Mouse (Mus musculus) embryonic facial prominence, embryonic 11.5 days (tissue): ENCODE measurements at regions not wholly inside any gene's neighbourhood (a gene's known extent, or its start where the extent isn't known, plus 50 kb on each side); places are given as distances from the start of the nearest gene placed in this dataset.

Experiments
- ATAC-seq: fragments of 200-750 bp; cut with Nextera tagmentation; replicated peaks from 2 replicates; pipeline ENCODE4 v1.8.0; 2017; ENCODE audit warnings: low read depth; ENCODE audit not compliant: insufficient number of reproducible peaks, low FRiP score, low TSS enrichment
- DNase-seq: peaks from one replicate; pipeline ENCODE4 v3.0.0-alpha.2; 2015; ENCODE audit warnings: low spot score
- H3K27ac ChIP-seq: fragments of 300-500 bp; sonication (generic); replicated peaks from 2 replicates; pipeline ENCODE4 v1.5.1; 2014; ENCODE audit warnings: mild to moderate bottlenecking, low read depth, low read length, control low read depth
- H3K27me3 ChIP-seq: fragments of 300-500 bp; sonication (generic); 2 replicates; pipeline ENCODE4 v1.6.1; 2014; ENCODE audit warnings: mild to moderate bottlenecking, low read length, moderate library complexity, mixed read lengths; ENCODE audit not compliant: control insufficient read depth, insufficient read depth
- H3K36me3 ChIP-seq: fragments of 300-500 bp; sonication (generic); replicated peaks from 2 replicates; pipeline ENCODE4 v1.6.1; 2014; ENCODE audit warnings: low read depth, mild to moderate bottlenecking, low read length, moderate library complexity, mixed read lengths; ENCODE audit not compliant: control insufficient read depth, insufficient read depth
- H3K4me1 ChIP-seq: fragments of 300-500 bp; sonication (generic); 2 replicates; pipeline ENCODE4 v1.6.1; 2014; ENCODE audit warnings: low read length, mixed read lengths; ENCODE audit not compliant: control insufficient read depth, insufficient read depth
- H3K4me2 ChIP-seq: fragments of 300-500 bp; sonication (generic); 2 replicates; pipeline ENCODE4 v1.6.1; 2014; ENCODE audit warnings: low read depth, mild to moderate bottlenecking, control low read depth, low read length, moderate library complexity
- H3K4me3 ChIP-seq: fragments of 300-500 bp; sonication (generic); 2 replicates; pipeline ENCODE4 v1.5.1; 2014; ENCODE audit warnings: low read depth, low read length, control low read depth
- H3K9ac ChIP-seq: fragments of 300-500 bp; sonication (generic); replicated peaks from 2 replicates; pipeline ENCODE4 v1.6.1; 2014; ENCODE audit warnings: mild to moderate bottlenecking, control low read depth, low read length
- H3K9me3 ChIP-seq: fragments of 300-500 bp; sonication (generic); replicated peaks from 2 replicates; pipeline ENCODE4 v1.6.1; 2016; ENCODE audit warnings: mild to moderate bottlenecking, low read length, inconsistent platforms, mixed read lengths; ENCODE audit not compliant: control insufficient read depth
- WGBS: fragments of 180-500 bp; shearing (Covaris S2); extraction: QIAGEN DNeasy Blood & Tissue Kit; methylation state at CpG from one replicate; pipeline ENCODE4 v1.1.7; 2014; 5-methylcytosine and 5-hydroxymethylcytosine counted together

DNA sequence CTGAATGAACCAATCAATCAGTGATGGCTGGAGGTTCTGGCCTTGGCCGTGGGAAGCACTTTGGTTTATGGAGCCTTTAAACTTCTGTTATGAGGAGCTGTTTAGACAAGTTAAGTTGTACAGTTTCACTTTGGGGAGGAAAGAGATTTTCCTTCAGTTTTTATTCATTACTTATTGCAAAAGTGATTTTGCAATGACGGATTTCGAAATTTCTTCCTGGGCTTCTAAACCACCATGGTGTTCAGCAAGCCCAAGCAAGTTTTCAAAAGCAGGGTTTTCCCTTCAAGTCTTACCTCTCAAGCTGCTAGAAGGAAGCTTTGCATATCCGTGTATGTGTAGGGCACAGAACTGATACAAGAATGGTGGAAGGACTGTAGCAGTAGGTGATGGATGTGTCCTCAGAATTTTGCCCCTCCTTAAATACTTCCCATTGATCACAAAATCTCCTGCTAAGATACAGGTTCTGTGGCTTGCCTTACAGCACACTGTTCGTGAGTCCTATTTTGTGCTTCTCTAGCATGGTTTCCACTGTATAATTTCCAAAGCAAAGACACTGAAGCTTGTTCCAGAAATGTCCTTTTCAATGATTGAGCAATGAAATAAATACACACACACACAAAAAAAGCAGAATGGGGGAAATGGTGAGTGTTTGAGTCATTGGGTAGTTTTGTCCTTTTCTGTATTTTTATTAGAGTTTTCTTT lies 448.6 kb upstream of the Btbd3 start:
- Histone ChIP-seq H3K4me1 (no peaks in the 10 kb centered on the region), H3K4me2 (no peak overlapping the region), H3K36me3 (no peaks in the 10 kb centered on the region), H3K9ac (no peak overlapping the region), H3K27ac (no peak overlapping the region), H3K9me3 (no peaks in the 10 kb centered on the region), H3K4me3 (no peak overlapping the region), H3K27me3 (no peaks in the 10 kb centered on the region)
- ATAC-seq (no peak), DNase-seq (no peak)
- WGBS: 78% methylated on average over 5 of the region's 5 CpGs

DNA sequence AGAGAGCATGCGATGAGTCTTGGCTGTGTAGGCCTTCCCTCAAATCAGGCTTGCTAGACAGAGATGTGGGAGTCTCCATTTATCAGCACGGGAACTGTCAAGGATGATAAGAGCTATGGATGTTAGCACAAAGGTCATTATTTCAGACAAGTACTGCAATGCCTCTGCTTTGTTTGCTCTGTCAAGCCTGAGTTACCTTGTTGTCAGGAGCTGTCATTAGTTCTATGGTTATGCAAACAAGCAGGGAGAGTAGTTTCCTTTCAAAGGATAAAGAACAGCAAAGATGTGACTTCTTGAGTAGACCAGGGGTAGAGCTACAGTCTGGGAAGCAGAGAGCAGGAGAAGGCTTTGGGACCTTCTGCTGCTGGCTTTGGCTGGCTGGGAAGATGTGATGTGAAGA lies 461.5 kb upstream of the Btbd3 start:
- no peak for ATAC-seq
- Histone ChIP-seq H3K4me3 (no peak overlapping the region), H3K9me3 (no peaks in the 10 kb centered on the region), H3K4me1 (no peaks in the 10 kb centered on the region), H3K4me2 (no peak overlapping the region), H3K27ac (no peak overlapping the region), H3K27me3 (no peaks in the 10 kb centered on the region), H3K36me3 (no peaks in the 10 kb centered on the region), H3K9ac (no peak overlapping the region)
- DNase-seq: no peak
- WGBS: 61% methylated on average over 2 of the region's 2 CpGs

DNA sequence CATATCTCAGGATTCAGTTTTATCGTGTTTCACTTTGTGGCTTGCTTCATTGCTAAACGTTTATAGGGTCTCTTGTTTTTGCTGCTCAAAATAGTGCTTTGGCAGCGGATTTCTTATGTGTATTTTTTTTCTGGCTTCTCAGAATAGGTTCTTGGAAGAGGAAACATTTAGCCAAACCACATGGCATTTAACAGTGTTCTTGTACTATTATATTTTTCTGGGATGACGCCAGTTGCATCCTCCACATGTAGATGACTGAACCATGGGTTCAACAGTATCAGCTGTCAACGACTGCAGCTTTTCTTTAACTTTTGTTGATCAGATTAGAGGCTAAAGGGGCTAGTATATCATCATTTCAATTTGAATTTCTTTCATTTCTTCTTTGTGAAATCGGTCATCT lies 472.3 kb upstream of the Btbd3 start:
- DNase-seq (no peak), ATAC-seq (no peak)
- no peak overlapping the region for H3K4me3 ChIP-seq
- 86% methylated on average over 6 of the region's 6 CpGs for WGBS
- no peaks in the 10 kb centered on the region for H3K27me3 ChIP-seq
- no peak overlapping the region for H3K4me2 ChIP-seq
- no peaks in the 10 kb centered on the region for H3K36me3 ChIP-seq
- H3K4me1 ChIP-seq: no peaks in the 10 kb centered on the region
- H3K9ac ChIP-seq: no peak overlapping the region
- no peak overlapping the region for H3K27ac ChIP-seq
- H3K9me3 ChIP-seq: no peaks in the 10 kb centered on the region

DNA sequence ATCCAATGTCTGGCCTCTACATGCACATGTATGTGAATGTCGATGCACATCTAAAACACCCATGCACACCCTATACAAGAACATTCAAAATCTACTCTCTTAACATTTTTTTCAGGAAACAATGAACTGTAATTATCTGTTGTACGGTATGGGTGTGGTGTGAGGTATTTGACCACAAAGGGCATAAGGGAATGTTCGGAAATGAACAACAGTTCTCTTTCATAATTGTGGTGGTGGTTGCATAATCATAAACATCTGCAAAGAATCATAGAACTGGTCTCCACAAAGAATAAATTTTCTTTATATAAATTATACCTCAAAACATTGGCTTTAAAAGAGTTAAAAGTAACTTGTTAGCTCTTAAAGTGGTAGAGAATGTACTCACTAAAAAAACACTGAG lies 478.9 kb upstream of the Btbd3 start:
- no peak for ATAC-seq
- 71% methylated on average over 3 of the region's 3 CpGs for WGBS
- DNase-seq: no peak
- Histone ChIP-seq H3K9me3 (no peaks in the 10 kb centered on the region), H3K36me3 (no peaks in the 10 kb centered on the region), H3K27me3 (no peaks in the 10 kb centered on the region), H3K9ac (no peak overlapping the region), H3K4me2 (no peak overlapping the region), H3K4me1 (no peaks in the 10 kb centered on the region), H3K4me3 (no peak overlapping the region), H3K27ac (no peak overlapping the region)

DNA sequence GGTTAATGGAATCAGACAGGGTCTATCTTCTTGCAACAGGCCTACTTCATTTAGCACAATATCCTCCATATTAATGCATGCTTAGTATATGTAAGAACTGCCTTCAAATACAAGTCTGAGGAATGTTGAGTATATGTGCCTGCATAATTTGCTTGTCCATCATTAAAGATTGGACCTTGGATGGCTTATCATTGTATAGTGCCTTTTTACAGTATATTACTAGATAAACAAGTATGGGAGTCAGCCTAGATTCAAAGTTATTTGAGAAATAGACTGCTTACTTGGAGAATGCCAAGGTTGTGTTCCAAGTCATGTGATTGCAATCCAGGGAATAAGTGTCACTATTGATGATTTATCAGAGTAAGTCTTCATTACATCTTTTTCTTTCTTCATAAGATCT lies 491.6 kb upstream of the Btbd3 start:
- no peak for DNase-seq
- no peak overlapping the region for H3K27ac ChIP-seq
- no peak overlapping the region for H3K4me3 ChIP-seq
- H3K4me1 ChIP-seq: no peaks in the 10 kb centered on the region
- no peaks in the 10 kb centered on the region for H3K9me3 ChIP-seq
- no peak overlapping the region for H3K9ac ChIP-seq
- no peaks in the 10 kb centered on the region for H3K27me3 ChIP-seq
- ATAC-seq: no peak
- no peak overlapping the region for H3K4me2 ChIP-seq
- H3K36me3 ChIP-seq: no peaks in the 10 kb centered on the region

DNA sequence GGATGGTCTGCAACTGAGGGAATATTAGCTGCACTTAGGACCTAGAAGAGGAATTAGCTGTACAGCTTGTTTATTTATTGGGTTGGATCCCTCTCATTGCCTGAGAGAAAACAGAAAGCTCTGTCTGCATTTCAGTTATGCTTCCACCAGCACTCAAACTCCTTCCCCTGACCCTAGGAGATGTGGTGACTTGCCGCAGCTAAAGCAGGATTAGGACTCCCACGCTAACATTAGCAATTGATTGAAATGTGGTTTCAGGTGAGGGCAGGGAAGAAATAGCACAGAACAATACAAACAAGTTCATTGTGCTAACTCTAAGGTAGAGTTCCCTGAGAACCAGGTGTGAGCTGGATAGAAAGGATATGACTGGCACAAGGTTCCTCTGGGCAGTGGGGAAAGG lies 496.9 kb upstream of the Btbd3 start:
- H3K27me3 ChIP-seq: no peaks in the 10 kb centered on the region
- H3K9me3 ChIP-seq: no peaks in the 10 kb centered on the region
- no peak overlapping the region for H3K4me3 ChIP-seq
- ATAC-seq (no peak), DNase-seq (no peak)
- no peaks in the 10 kb centered on the region for H3K4me1 ChIP-seq
- 69% methylated on average over 2 of the region's 2 CpGs for WGBS
- no peak overlapping the region for H3K4me2 ChIP-seq
- H3K9ac ChIP-seq: no peak overlapping the region
- H3K36me3 ChIP-seq: no peaks in the 10 kb centered on the region
- no peak overlapping the region for H3K27ac ChIP-seq

DNA sequence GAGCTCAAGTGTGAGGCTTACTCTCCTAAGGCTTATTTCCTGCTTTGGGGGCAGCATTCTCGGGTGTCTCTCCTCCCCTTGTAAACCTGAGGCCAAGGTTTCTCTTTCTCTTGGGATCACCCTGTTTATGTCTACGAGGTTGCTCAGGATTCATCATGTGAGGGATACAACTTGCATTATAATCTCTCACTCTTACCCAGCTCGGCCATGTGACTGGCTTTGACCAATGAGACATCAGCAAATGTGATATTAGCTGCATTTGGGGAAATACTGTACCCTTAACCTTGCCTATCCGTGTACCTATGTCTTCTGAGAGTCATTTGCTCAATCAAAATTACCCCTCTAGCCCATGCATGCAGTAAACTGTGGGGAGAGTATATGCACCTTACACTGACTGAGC lies 498.0 kb upstream of the Btbd3 start:
- Histone ChIP-seq H3K4me3 (no peak overlapping the region), H3K27ac (no peak overlapping the region), H3K9me3 (no peaks in the 10 kb centered on the region), H3K27me3 (no peaks in the 10 kb centered on the region), H3K36me3 (no peaks in the 10 kb centered on the region), H3K4me2 (no peak overlapping the region), H3K4me1 (no peaks in the 10 kb centered on the region), H3K9ac (no peak overlapping the region)
- DNase-seq (no peak), ATAC-seq (no peak)
- WGBS: 78% methylated on average over 4 of the region's 4 CpGs

DNA sequence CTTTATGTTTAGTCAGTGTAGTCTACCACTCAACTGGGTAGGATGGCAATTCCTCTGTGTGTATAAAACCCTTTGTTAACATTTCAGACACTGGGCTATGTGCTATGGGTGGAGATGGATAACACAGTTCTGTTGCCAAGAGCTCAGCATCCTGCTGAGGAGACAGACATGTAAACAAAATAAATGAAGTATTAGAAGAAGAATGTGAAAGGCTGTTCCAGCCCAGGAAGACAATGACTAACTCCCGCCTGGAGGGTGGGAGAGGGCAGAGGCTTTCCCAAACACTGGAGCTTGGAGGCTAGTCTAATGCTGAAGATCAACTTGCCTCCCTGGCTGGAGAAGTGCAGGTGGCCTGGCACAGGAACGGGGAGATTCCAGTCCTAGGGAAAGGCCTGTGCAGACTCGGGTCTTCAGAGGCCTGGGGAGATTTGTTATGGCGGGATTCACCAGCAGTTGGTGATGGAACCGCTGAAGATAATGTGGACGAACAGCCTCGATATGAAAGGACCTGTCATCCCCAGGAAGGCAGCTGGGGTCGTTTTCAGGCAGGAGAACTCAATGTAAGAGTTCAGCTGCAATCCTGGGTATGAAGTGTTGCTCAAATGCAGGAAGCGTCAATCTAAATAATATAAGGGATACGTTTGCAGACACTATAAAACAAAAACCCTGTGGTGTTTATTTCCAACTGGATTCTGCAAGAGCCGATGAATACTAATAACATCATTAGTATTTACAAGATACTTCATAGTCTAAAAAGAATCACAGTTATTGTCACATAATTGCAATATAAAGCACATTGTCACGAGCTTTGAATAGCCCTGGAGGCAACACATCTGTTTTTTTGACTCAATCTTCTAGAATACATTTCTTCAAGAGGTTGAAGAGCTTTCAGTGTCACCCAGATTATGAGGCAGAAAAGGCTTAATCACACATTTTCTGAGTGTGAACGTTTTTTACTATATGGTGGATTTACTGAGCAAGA lies 498.8 kb upstream of the Btbd3 start:
- H3K4me3 ChIP-seq: no peak overlapping the region
- no peaks in the 10 kb centered on the region for H3K9me3 ChIP-seq
- H3K4me2 ChIP-seq: no peak overlapping the region
- ATAC-seq (no peak), DNase-seq (no peak)
- H3K36me3 ChIP-seq: no peaks in the 10 kb centered on the region
- H3K4me1 ChIP-seq: no peaks in the 10 kb centered on the region
- H3K27me3 ChIP-seq: no peaks in the 10 kb centered on the region
- H3K27ac ChIP-seq: no peak overlapping the region
- H3K9ac ChIP-seq: no peak overlapping the region
- 55% methylated on average over 13 of the region's 13 CpGs for WGBS
